ENCODE assay signal across 9 mouse cellular contexts in genomic region chr7:19600562-19600961, GRCm38 (mm10). TPM values are rescaled to one million over a fixed set of nuclear protein-coding genes. Genes with fewer than 3 reads are reported as not detected.
DNase-seq lines count a peak whose midpoint lies in the region; ATAC-seq and TF ChIP-seq lines count a peak whose summit lies in the region.
"Had no signal": no experiment of that assay in that cellular context is flagged by ENCODE, and none has a peak within 500 bp of the region (broad histone marks: within the 10 kb centered on the region; RNA-seq: fewer than 3 reads in every experiment).

No protein-coding gene starts in this region.

- WGBS in hindbrain, embryonic 15.5 days: 29% methylated on average over 5 of the region's 5 CpGs
- 48% methylated on average over 5 of the region's 5 CpGs for WGBS in midbrain, embryonic 15.5 days

- no peak for TF ChIP-seq CTCF in left cerebral cortex, adult 2 months (IDR thresholded peaks at IDR 0.05)

- H3K9ac ChIP-seq in hindbrain, embryonic 15.5 days: no peak overlapping the region
- H3K9ac ChIP-seq in midbrain, embryonic 15.5 days: no peak overlapping the region
- H3K9ac ChIP-seq: lung, embryonic 14.5 days had no signal

- peaks cover 16% of the 10 kb centered on the region for H3K36me3 ChIP-seq in hindbrain, embryonic 15.5 days
- H3K36me3 ChIP-seq in midbrain, embryonic 15.5 days (replicated peaks): peaks cover 8% of the 10 kb centered on the region; the same call in 1 of the 2 replicates

- no peaks in the 10 kb centered on the region for H3K27me3 ChIP-seq in hindbrain, embryonic 15.5 days
- H3K27me3 ChIP-seq in midbrain, embryonic 15.5 days (replicated peaks): no peaks in the 10 kb centered on the region

- peak overlapping the region; percentile 61 for H3K27ac ChIP-seq in left cerebral cortex, adult 2 months
- H3K27ac ChIP-seq in hindbrain, embryonic 15.5 days (replicated peaks): peak overlapping the region; percentile 67
- H3K27ac ChIP-seq in midbrain, embryonic 15.5 days: no peak overlapping the region

- peak; percentile 59 for DNase-seq in cerebellum, adult 11-12 months
- DNase-seq in cerebellum, postnatal 14 days: no peak
- DNase-seq in left cerebral cortex, adult 2 months (ENCODE audit: extremely low spot score in 1 of 2, low spot score in 2 of 2): peak in 1 of 2 experiments; percentile 34
- DNase-seq in left cerebral cortex, postnatal 36 days (ENCODE audit: low spot score in 2 of 2): no peak
- no peak for DNase-seq in ovary, adult 18-20 months (ENCODE audit: low spot score)
- no peak for DNase-seq in spleen, postnatal 10 days (ENCODE audit: low spot score in 2 of 2)
- DNase-seq: lung, embryonic 14.5 days had no signal

- H3K4me1 ChIP-seq in hindbrain, embryonic 15.5 days (replicated peaks): peaks cover 45% of the 10 kb centered on the region
- H3K4me1 ChIP-seq in midbrain, embryonic 15.5 days: peaks cover 35% of the 10 kb centered on the region

- intact Hi-C loops in left cerebral cortex, adult 2 months (cut with DNase I): no loop called here
- intact Hi-C loops in left cerebral cortex, postnatal 36 days (cut with DNase I): no loop called here

- H3K4me3 ChIP-seq in left cerebral cortex, adult 2 months: no peak overlapping the region
- H3K4me3 ChIP-seq in hindbrain, embryonic 15.5 days: no peak overlapping the region
- no peak overlapping the region for H3K4me3 ChIP-seq in midbrain, embryonic 15.5 days

- peak; percentile 81 for ATAC-seq in hindbrain, embryonic 15.5 days (ENCODE audit: low FRiP score, low read depth)
- peak; percentile 38; the same call in 1 of the 2 replicates for ATAC-seq in midbrain, embryonic 15.5 days (replicated peaks)

- H3K4me2 ChIP-seq in hindbrain, embryonic 15.5 days: no peak overlapping the region
- no peak overlapping the region for H3K4me2 ChIP-seq in midbrain, embryonic 15.5 days
- H3K4me2 ChIP-seq: lung, embryonic 14.5 days had no signal

- H3K9me3 ChIP-seq in hindbrain, embryonic 15.5 days: no peaks in the 10 kb centered on the region
- H3K9me3 ChIP-seq in midbrain, embryonic 15.5 days: no peaks in the 10 kb centered on the region

RNA-seq across cellular contexts. Expression of gene Clasrp, which starts 3.7 kb away (rescaled TPM):
- total RNA-seq in left cerebral cortex, adult 2 months (2021): 10 to 100 TPM; 92.7 to 98.3 TPM
- 100 to 1,000 TPM in 1 of 2 experiments, 10 to 100 TPM in 1; 65.1 to 110 TPM for total RNA-seq in left cerebral cortex, postnatal 36 days (2021)
- polyA plus RNA-seq in hindbrain, embryonic 15.5 days (2015; fragmentation: Nextera tagmentation; extraction: Ambion mirVana): 56.0 and 60.7 TPM in 2 replicates
- 67.2 and 69.1 TPM in 2 replicates for polyA plus RNA-seq in midbrain, embryonic 15.5 days (2015; fragmentation: Nextera tagmentation; extraction: Ambion mirVana)

RNA-seq across cellular contexts. Expression of gene Gemin7, which starts 23.2 kb away (rescaled TPM):
- 10 to 100 TPM; 50.1 to 50.8 TPM for total RNA-seq in left cerebral cortex, adult 2 months (2021)
- 10 to 100 TPM; 52.6 to 54.1 TPM for total RNA-seq in left cerebral cortex, postnatal 36 days (2021)
- polyA plus RNA-seq in hindbrain, embryonic 15.5 days (2015; fragmentation: Nextera tagmentation; extraction: Ambion mirVana): 152 TPM in 2 replicates
- polyA plus RNA-seq in midbrain, embryonic 15.5 days (2015; fragmentation: Nextera tagmentation; extraction: Ambion mirVana): 142 and 155 TPM in 2 replicates

RNA-seq across cellular contexts. Expression of gene Zfp296, which starts 23.5 kb away (rescaled TPM):
- 1 to 10 TPM; 1.5 to 2.0 TPM for total RNA-seq in left cerebral cortex, adult 2 months (2021)
- 1 to 10 TPM; 1.2 to 1.3 TPM for total RNA-seq in left cerebral cortex, postnatal 36 days (2021)
- polyA plus RNA-seq in hindbrain, embryonic 15.5 days (2015; fragmentation: Nextera tagmentation; extraction: Ambion mirVana): 0.19 and 0.47 TPM in 2 replicates
- polyA plus RNA-seq in midbrain, embryonic 15.5 days (2015; fragmentation: Nextera tagmentation; extraction: Ambion mirVana): 0.25 and 0.26 TPM in 2 replicates

RNA-seq across cellular contexts. Expression of gene Relb, which starts 28.7 kb away (rescaled TPM):
- total RNA-seq in left cerebral cortex, adult 2 months (2021): 1 to 10 TPM; 7.2 to 7.7 TPM
- total RNA-seq in left cerebral cortex, postnatal 36 days (2021): 1 to 10 TPM; 4.6 to 6.7 TPM
- 7.0 and 7.2 TPM in 2 replicates for polyA plus RNA-seq in hindbrain, embryonic 15.5 days (2015; fragmentation: Nextera tagmentation; extraction: Ambion mirVana)
- 5.5 and 5.9 TPM in 2 replicates for polyA plus RNA-seq in midbrain, embryonic 15.5 days (2015; fragmentation: Nextera tagmentation; extraction: Ambion mirVana)

RNA-seq across cellular contexts. Expression of gene Ppp1r37, which starts 37.7 kb away (rescaled TPM):
- 100 to 1,000 TPM; 148 to 150 TPM for total RNA-seq in left cerebral cortex, adult 2 months (2021)
- total RNA-seq in left cerebral cortex, postnatal 36 days (2021): 100 to 1,000 TPM; 135 to 140 TPM
- polyA plus RNA-seq in hindbrain, embryonic 15.5 days (2015; fragmentation: Nextera tagmentation; extraction: Ambion mirVana): 42.5 and 46.6 TPM in 2 replicates
- 44.0 and 48.3 TPM in 2 replicates for polyA plus RNA-seq in midbrain, embryonic 15.5 days (2015; fragmentation: Nextera tagmentation; extraction: Ambion mirVana)
